Mouse (Mus musculus) B cell, adult 67 days (primary cell): ENCODE measurements around the gene Atg7. TPM values are rescaled to one million over a fixed set of nuclear protein-coding genes. Genes with fewer than 3 reads are reported as not detected.

Experiments
- total RNA-seq, 2 experiments: library from RNA; stranded (reverse); gene quantifications; 4 replicates each; pipeline ENCODE4 v1.2.4; 2023

The Atg7 gene
- 10 to 100 TPM; 28.2 to 29.2 TPM for total RNA-seq

DNA sequence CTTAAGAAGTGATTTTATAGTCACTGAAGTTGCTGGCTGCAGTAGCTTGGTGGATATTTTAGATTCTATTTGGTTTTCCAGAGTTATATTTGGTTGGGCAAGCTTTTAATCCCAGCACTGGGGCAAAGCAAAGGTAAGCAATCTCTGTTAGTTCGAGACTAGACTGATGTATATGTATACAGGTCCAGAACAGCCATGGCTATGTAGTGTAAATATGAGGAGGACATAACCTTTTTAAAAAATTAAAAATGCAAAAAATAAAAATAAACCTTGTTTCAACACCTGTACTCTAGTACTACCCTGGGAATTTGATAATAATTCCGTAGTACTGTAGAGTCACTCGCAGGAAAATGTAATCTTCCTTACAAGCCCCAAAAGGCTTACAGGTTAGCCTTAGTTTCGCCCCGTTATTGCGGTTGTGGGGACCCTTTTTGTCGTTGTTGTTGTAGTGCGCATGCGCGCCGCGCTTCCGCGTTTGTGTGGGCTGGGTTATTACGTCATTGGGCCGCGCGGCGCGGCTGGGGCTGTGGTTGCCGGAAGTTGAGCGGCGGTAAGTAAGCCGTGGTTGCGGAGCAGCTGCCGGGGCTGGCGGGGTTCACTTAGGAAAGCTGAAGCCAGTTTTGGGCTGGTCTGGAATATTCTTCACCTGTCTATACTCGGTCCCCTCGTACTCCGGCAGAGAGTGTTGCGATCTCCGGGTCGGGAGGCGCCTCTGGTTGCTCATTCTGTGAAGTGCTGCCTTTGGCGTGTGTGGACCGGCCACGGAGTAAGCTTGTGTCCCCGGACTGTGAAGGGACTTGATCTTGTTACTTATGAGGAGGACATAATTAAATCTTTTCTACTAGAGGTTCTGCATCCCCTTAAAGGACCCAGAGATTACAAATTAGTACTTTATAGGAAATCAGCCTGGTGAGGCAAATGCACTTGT lies at the start of gene Atg7:
Gene Atg7, plus strand, starts transcription at position 497 of the 928 bp plus-strand sequence.

Other genes starting within 250 kb of the Atg7 start
- gene Hrh1, start 245.2 kb upstream of the Atg7 start, total RNA-seq = not detected